ENCODE assay signal across 10 mouse cellular contexts in the genomic region with DNA sequence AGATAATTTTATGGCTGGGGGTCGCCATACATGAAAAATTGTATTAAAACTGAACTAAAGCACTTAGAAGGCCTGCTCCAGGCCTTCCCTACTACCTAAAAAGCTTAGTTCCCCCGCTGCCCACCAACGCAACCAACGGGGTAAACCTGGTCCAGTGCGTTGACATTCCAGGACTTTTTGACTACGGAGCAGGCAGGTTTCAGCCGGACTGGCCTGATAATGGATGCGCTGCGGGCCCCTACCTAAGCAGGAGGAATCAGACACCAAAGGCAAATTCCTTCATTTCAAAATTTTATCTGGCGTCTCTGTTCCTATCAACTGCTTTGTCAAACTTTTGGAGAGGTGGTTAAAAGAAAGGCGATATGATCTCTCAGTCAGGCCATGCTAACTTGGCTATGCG. TPM values are rescaled to one million over a fixed set of nuclear protein-coding genes. Genes with fewer than 3 reads are reported as not detected.
DNase-seq lines count a peak whose midpoint lies in the region; ATAC-seq lines count a peak whose summit lies in the region.
"Had no signal": no experiment of that assay in that cellular context is flagged by ENCODE, and none has a peak within 500 bp of the region (broad histone marks: within the 10 kb centered on the region; RNA-seq: fewer than 3 reads in every experiment).

No protein-coding gene starts in this region.

- no peaks in the 10 kb centered on the region for H3K36me3 ChIP-seq in embryonic facial prominence, embryonic 11.5 days (replicated peaks; ENCODE audit: control insufficient read depth, insufficient read depth, low read depth, low read length)
- no peaks in the 10 kb centered on the region for H3K36me3 ChIP-seq in embryonic facial prominence, embryonic 10.5 days (replicated peaks)
- H3K36me3 ChIP-seq in kidney, embryonic 16.5 days (ENCODE audit: insufficient read depth, low read length) = no peaks in the 10 kb centered on the region
- no peaks in the 10 kb centered on the region for H3K36me3 ChIP-seq in embryonic facial prominence, embryonic 13.5 days
- H3K36me3 ChIP-seq in liver, embryonic 15.5 days (replicated peaks) = no peaks in the 10 kb centered on the region
- H3K36me3 ChIP-seq: neural tube, embryonic 12.5 days had no signal

- no peaks in the 10 kb centered on the region for H3K9me3 ChIP-seq in embryonic facial prominence, embryonic 11.5 days (replicated peaks; ENCODE audit: control insufficient read depth, low read length)
- H3K9me3 ChIP-seq in embryonic facial prominence, embryonic 10.5 days = no peaks in the 10 kb centered on the region
- H3K9me3 ChIP-seq in kidney, embryonic 16.5 days (ENCODE audit: low read length) = no peaks in the 10 kb centered on the region
- H3K9me3 ChIP-seq in embryonic facial prominence, embryonic 13.5 days = no peaks in the 10 kb centered on the region
- no peaks in the 10 kb centered on the region for H3K9me3 ChIP-seq in liver, embryonic 15.5 days (replicated peaks)
- H3K9me3 ChIP-seq: neural tube, embryonic 12.5 days had no signal

- DNase-seq in embryonic facial prominence, embryonic 11.5 days (ENCODE audit: low spot score) = no peak
- no peak for DNase-seq in embryonic facial prominence, embryonic 10.5 days (ENCODE audit: low spot score)
- DNase-seq in kidney, adult 18-20 months = no peak
- no peak for DNase-seq in embryo, embryonic 10 days (ENCODE audit: low spot score)
- DNase-seq in frontal cortex, adult 2 months (ENCODE audit: extremely low spot score in 1 of 2, low spot score in 1 of 2) = no peak

- 0 out of 2 replicates have a peak, but pooled peaks cover 5% of the 10 kb centered on the region for H3K27me3 ChIP-seq in embryonic facial prominence, embryonic 11.5 days (ENCODE audit: control insufficient read depth, insufficient read depth, low read length)
- peaks cover 48% of the 10 kb centered on the region for H3K27me3 ChIP-seq in embryonic facial prominence, embryonic 10.5 days (replicated peaks; ENCODE audit: low read depth, poor library complexity, severe bottlenecking)
- no peaks in the 10 kb centered on the region for H3K27me3 ChIP-seq in kidney, embryonic 16.5 days (ENCODE audit: insufficient read depth, low read length)
- peaks cover 32% of the 10 kb centered on the region for H3K27me3 ChIP-seq in embryonic facial prominence, embryonic 13.5 days
- H3K27me3 ChIP-seq in liver, embryonic 15.5 days = peaks cover 37% of the 10 kb centered on the region

- no peak overlapping the region for H3K27ac ChIP-seq in embryonic facial prominence, embryonic 11.5 days (replicated peaks; ENCODE audit: low read depth, low read length)
- no peak overlapping the region for H3K27ac ChIP-seq in embryonic facial prominence, embryonic 10.5 days (replicated peaks)
- H3K27ac ChIP-seq in kidney, embryonic 16.5 days (ENCODE audit: low read length) = 0 out of 2 replicates have a peak overlapping the region, but pooled peaks have one; percentile 39
- H3K27ac ChIP-seq in embryonic facial prominence, embryonic 13.5 days = no peak overlapping the region
- H3K27ac ChIP-seq in liver, embryonic 15.5 days (replicated peaks) = no peak overlapping the region
- H3K27ac ChIP-seq: neural tube, embryonic 12.5 days had no signal

- ATAC-seq in embryonic facial prominence, embryonic 11.5 days (replicated peaks; ENCODE audit: insufficient number of reproducible peaks, low FRiP score, low TSS enrichment, low read depth) = no peak
- no peak for ATAC-seq in kidney, embryonic 16.5 days (ENCODE audit: low FRiP score, low TSS enrichment)
- no peak for ATAC-seq in embryonic facial prominence, embryonic 13.5 days (ENCODE audit: insufficient number of reproducible peaks, insufficient read depth, low FRiP score, low TSS enrichment, low read depth)
- ATAC-seq in liver, embryonic 15.5 days (ENCODE audit: insufficient read depth) = no peak

- H3K4me3 ChIP-seq in embryonic facial prominence, embryonic 11.5 days (ENCODE audit: low read depth, low read length) = peak overlapping the region; percentile 37; the same call in 1 of the 2 replicates
- no peak overlapping the region for H3K4me3 ChIP-seq in embryonic facial prominence, embryonic 10.5 days
- no peak overlapping the region for H3K4me3 ChIP-seq in kidney, embryonic 16.5 days (ENCODE audit: low read length)
- no peak overlapping the region for H3K4me3 ChIP-seq in embryonic facial prominence, embryonic 13.5 days
- no peak overlapping the region for H3K4me3 ChIP-seq in liver, embryonic 15.5 days (replicated peaks)

- H3K9ac ChIP-seq in embryonic facial prominence, embryonic 11.5 days (replicated peaks; ENCODE audit: low read length) = no peak overlapping the region
- H3K9ac ChIP-seq in kidney, embryonic 16.5 days (replicated peaks; ENCODE audit: low read length) = no peak overlapping the region
- H3K9ac ChIP-seq in embryonic facial prominence, embryonic 13.5 days = no peak overlapping the region
- H3K9ac ChIP-seq in liver, embryonic 15.5 days = 0 out of 2 replicates have a peak overlapping the region, but pooled peaks have one; percentile 53

- peaks cover 3% of the 10 kb centered on the region; the same call in 1 of the 2 replicates for H3K4me1 ChIP-seq in embryonic facial prominence, embryonic 11.5 days (ENCODE audit: control insufficient read depth, insufficient read depth, low read length)
- peaks cover 32% of the 10 kb centered on the region for H3K4me1 ChIP-seq in embryonic facial prominence, embryonic 10.5 days
- H3K4me1 ChIP-seq in kidney, embryonic 16.5 days (ENCODE audit: insufficient read depth, low read length) = peaks cover 26% of the 10 kb centered on the region
- peaks cover 19% of the 10 kb centered on the region for H3K4me1 ChIP-seq in embryonic facial prominence, embryonic 13.5 days
- H3K4me1 ChIP-seq in liver, embryonic 15.5 days (replicated peaks) = peaks cover 16% of the 10 kb centered on the region

- WGBS in embryonic facial prominence, embryonic 11.5 days = 63% methylated on average over 12 of the region's 12 CpGs
- WGBS in embryonic facial prominence, embryonic 10.5 days = 55% methylated on average over 12 of the region's 12 CpGs
- 74% methylated on average over 12 of the region's 12 CpGs for WGBS in kidney, embryonic 16.5 days
- WGBS in embryonic facial prominence, embryonic 13.5 days = 56% methylated on average over 12 of the region's 12 CpGs
- 76% methylated on average over 12 of the region's 12 CpGs for WGBS in liver, embryonic 15.5 days (ENCODE audit: insufficient replicate concordance)

- no peak overlapping the region for H3K4me2 ChIP-seq in embryonic facial prominence, embryonic 11.5 days (ENCODE audit: low read depth, low read length)
- H3K4me2 ChIP-seq in kidney, embryonic 16.5 days (replicated peaks; ENCODE audit: low read depth, low read length) = no peak overlapping the region; the same call in 1 of the 2 replicates
- H3K4me2 ChIP-seq in embryonic facial prominence, embryonic 13.5 days = peak overlapping the region; percentile 75
- peak overlapping the region; percentile 90 for H3K4me2 ChIP-seq in liver, embryonic 15.5 days

RNA-seq across cellular contexts. Expression of a gene that starts 0.8 kb away (rescaled TPM):
- 2.0 and 2.3 TPM in 2 replicates for polyA plus RNA-seq in embryonic facial prominence, embryonic 11.5 days (2014; fragmentation: Nextera tagmentation; extraction: Ambion mirVana)
- 2.5 and 2.8 TPM in 2 replicates for polyA plus RNA-seq in embryonic facial prominence, embryonic 10.5 days (2016; fragmentation: Nextera tagmentation; extraction: Ambion mirVana)
- polyA plus RNA-seq in kidney, embryonic 16.5 days (2015; fragmentation: Nextera tagmentation; extraction: Ambion mirVana) = 14.3 and 16.7 TPM in 2 replicates
- 1.8 TPM in 2 replicates for polyA plus RNA-seq in embryonic facial prominence, embryonic 13.5 days (2015; fragmentation: Nextera tagmentation; extraction: Ambion mirVana)
- polyA plus RNA-seq in liver, embryonic 15.5 days (2015; fragmentation: Nextera tagmentation; extraction: Ambion mirVana) = 0.09 and 0.17 TPM in 2 replicates
- polyA plus RNA-seq in frontal cortex, adult 2 months (2012; rRNA removed) = 0.06 and 0.08 TPM in 2 replicates

RNA-seq across cellular contexts. Expression of a gene that starts 53.2 kb away (rescaled TPM):
- 116 and 125 TPM in 2 replicates for polyA plus RNA-seq in embryonic facial prominence, embryonic 11.5 days (2014; fragmentation: Nextera tagmentation; extraction: Ambion mirVana)
- polyA plus RNA-seq in embryonic facial prominence, embryonic 10.5 days (2016; fragmentation: Nextera tagmentation; extraction: Ambion mirVana) = 113 and 117 TPM in 2 replicates
- 126 TPM in 2 replicates for polyA plus RNA-seq in kidney, embryonic 16.5 days (2015; fragmentation: Nextera tagmentation; extraction: Ambion mirVana)
- polyA plus RNA-seq in embryonic facial prominence, embryonic 13.5 days (2015; fragmentation: Nextera tagmentation; extraction: Ambion mirVana) = 124 and 125 TPM in 2 replicates
- polyA plus RNA-seq in liver, embryonic 15.5 days (2015; fragmentation: Nextera tagmentation; extraction: Ambion mirVana) = 53.0 and 54.6 TPM in 2 replicates
- 76.1 and 81.4 TPM in 2 replicates for polyA plus RNA-seq in frontal cortex, adult 2 months (2012; rRNA removed)

RNA-seq across cellular contexts. Expression of a gene that starts 53.5 kb away (rescaled TPM):
- polyA plus RNA-seq in embryonic facial prominence, embryonic 11.5 days (2014; fragmentation: Nextera tagmentation; extraction: Ambion mirVana) = not detected in 2 replicates
- polyA plus RNA-seq in embryonic facial prominence, embryonic 10.5 days (2016; fragmentation: Nextera tagmentation; extraction: Ambion mirVana) = not detected in 2 replicates
- polyA plus RNA-seq in kidney, embryonic 16.5 days (2015; fragmentation: Nextera tagmentation; extraction: Ambion mirVana) = not detected in 2 replicates
- polyA plus RNA-seq in embryonic facial prominence, embryonic 13.5 days (2015; fragmentation: Nextera tagmentation; extraction: Ambion mirVana) = not detected in 2 replicates
- polyA plus RNA-seq in liver, embryonic 15.5 days (2015; fragmentation: Nextera tagmentation; extraction: Ambion mirVana) = 0.08 and 0.15 TPM in 2 replicates
- polyA plus RNA-seq in frontal cortex, adult 2 months (2012; rRNA removed) = 0.48 and 0.59 TPM in 2 replicates
- polyA plus RNA-seq: hindbrain, embryonic 11.5 days; neural tube, embryonic 12.5 days had no signal

Comparison
In these comparisons a context has a peak if more than half of its experiments do, and no peak if none do; other contexts are left out.
1. H3K4me2 ChIP-seq: peak in embryonic facial prominence, embryonic 13.5 days (single experiment) and liver, embryonic 15.5 days (single experiment); none in embryonic facial prominence, embryonic 11.5 days (single experiment) and kidney, embryonic 16.5 days (single experiment).